Mouse (Mus musculus) left cerebral cortex, postnatal 4 days (tissue): ENCODE results near the gene Clip2. TPM values are rescaled to one million over a fixed set of nuclear protein-coding genes. Genes with fewer than 3 reads are reported as not detected.

Source experiments
- DNase-seq: peaks from one replicate; pipeline ENCODE4 v3.0.0-alpha.2; 2022
- intact Hi-C: fragments of 180-260 bp; cut with DNase I; formaldehyde crosslinking; loops from one replicate; pipeline ENCODE4 v1.15.1; 2025
- total RNA-seq, 2 experiments: library from RNA; stranded (reverse); gene quantifications; 2 replicates each; pipeline ENCODE4 v1.2.3; 2021

Gene Clip2
- 100 to 1,000 TPM; 172 to 179 TPM for total RNA-seq

GRCm38 (mm10) chr5:134552110-134552972 is at the start of gene Clip2:
TSS of gene Clip2 (minus strand) at chr5:134552434.
- intact Hi-C loops: no loop called here

DNA sequence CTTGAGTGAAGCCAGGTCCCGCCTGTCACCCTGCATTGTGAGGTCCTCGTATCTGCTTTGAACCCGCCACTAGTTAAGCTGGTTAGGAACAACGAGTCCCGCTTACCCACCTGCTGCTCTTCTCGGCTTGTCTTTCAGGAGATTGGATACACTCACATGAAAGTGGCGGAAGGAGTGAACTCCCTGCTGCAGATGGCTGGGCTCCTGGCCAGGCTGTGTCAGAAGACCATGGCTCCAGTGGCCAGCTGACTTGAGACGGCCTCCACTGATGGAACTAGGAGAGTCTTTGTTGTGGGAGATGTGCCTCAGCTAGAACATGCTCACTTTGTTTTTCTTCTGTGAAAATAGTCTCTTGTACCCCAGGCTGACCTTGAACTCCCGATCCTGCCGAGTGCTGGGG is 45.5 kb upstream of the Clip2 start:
- DNase-seq: peak; percentile 68

More at GRCm38 (mm10) chr5:134552110-134552972, at the start of gene Clip2:
- peak; percentile 100 for DNase-seq

DNA sequence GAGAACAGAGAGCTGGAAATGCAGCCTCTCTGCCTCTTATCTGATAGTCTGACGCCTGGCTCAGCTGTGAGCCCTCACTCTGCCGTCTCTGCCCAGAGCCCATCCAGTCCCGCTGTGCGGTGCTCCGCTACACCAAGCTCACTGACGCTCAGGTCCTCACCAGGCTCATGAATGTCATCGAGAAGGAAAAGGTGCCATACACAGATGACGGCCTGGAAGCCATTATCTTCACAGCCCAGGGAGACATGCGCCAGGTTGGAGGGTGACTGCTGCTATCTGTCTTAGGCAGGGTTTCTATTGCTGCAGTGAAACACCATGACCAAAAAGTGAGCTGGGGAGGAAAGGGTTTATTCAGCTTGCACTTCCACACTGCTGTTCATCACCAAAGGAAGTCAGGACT is 40.9 kb upstream of the Clip2 start:
- intact Hi-C loops: no loop called here
- no peak for DNase-seq

More for the DNA sequence above, 45.5 kb upstream of the Clip2 start:
- intact Hi-C loops: no loop called here

DNA sequence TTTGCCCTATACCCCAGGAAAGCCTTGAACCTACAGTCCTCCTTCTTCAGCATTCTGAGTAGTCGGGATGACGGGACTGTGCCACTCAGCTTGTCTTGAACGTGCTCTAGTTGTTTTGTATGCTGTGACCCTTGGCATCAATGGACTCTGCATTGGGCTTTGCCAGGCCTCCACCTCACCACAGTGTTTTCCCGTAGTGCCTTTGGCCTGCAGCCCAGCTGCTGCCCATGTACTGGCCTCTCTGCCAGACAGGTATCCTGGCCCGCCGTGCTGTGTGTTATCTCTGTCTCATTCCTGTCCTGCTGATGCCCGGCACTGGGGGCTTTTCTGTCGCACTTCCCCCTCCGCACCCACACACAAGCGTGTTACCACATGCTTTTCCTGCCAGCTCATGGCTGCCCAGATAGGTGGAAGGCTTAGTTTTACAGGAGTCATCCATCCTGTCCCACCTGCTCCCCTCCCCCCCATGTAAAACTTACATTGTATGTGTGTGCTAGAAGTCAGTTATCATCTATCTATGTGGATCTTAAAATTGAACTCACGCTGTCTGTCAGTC is 39.9 kb upstream of the Clip2 start:
- DNase-seq: peak; percentile 27
- intact Hi-C loops: no loop called here

- no peak for DNase-seq
- intact Hi-C loops: loop anchor here (10.0 kb wide), 1 partner anchor 195 kb away; no protein-coding TSS in a partner anchor
Measured at GRCm38 (mm10) chr5:134589900-134590299, 37.7 kb upstream of the Clip2 start.

DNA sequence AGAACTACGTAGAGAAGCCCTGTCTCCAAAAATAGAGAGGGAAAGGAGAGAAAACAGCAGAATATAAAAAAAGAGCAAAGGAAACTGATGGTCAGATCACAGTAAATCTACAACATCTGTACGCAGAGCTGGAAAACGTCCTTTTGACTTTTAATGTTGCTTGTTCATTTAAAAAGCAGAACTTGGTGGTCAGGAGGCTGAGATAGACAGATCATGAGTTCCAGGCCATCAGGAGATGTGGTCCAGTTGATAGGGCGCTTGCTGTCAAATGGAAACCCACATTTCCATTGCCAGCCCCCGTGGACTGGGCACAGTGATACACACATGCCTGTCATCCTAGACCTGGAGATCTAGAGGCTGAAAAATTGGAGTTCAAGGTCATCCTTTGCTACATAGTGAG is 32.6 kb upstream of the Clip2 start:
- no peak for DNase-seq
- intact Hi-C loops: loop anchor here (5.0 to 10.0 kb wide), 2 partner anchors 92 to 190 kb away; no protein-coding TSS in a partner anchor

- intact Hi-C loops: loop anchor here (5.0 to 10.0 kb wide), 2 partner anchors 92 to 189 kb away; no protein-coding TSS in a partner anchor
- no peak for DNase-seq
Measured at GRCm38 (mm10) chr5:134583884-134584213, 31.6 kb upstream of the Clip2 start.

- intact Hi-C loops: loop anchor here (5.0 to 10.0 kb wide), 2 partner anchors 91 to 188 kb away; no protein-coding TSS in a partner anchor
- no peak for DNase-seq
Measured at GRCm38 (mm10) chr5:134583006-134583883, 31.0 kb upstream of the Clip2 start.

- intact Hi-C loops: loop anchor here (5.0 to 10.0 kb wide), 2 partner anchors 90 to 188 kb away; no protein-coding TSS in a partner anchor
- peak; percentile 97 for DNase-seq
Measured at GRCm38 (mm10) chr5:134582221-134582907, 30.1 kb upstream of the Clip2 start.

DNA sequence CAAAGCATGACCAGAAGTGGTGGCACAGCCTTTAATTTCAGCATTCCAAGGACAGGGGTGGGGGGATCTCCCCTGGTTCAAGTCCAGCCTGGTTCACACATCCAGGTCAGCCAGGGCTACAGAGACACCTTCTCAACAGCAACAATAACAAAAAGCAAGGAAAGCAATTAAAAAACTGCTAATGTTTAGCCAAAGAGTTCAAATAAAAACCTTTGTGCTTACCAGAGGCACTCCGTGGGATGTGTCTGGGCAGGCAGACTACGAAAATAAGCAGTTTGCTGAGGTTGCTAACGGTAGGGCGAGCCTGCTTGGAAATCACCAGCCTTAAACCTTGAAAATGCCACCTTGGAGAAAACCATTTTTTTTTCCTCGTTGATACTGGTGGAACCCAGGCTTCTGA is 28.9 kb upstream of the Clip2 start, which contains the start of gene Rfc2:
Gene Rfc2, plus strand, starts transcription at position 221 of the 400 bp plus-strand sequence.
- DNase-seq: no peak
- intact Hi-C loops: loop anchor here (5.0 to 10.0 kb wide), 2 partner anchors 89 to 186 kb away; no protein-coding TSS in a partner anchor

- no peak for DNase-seq
- intact Hi-C loops: no loop called here
Measured at GRCm38 (mm10) chr5:134579135-134579534, 26.9 kb upstream of the Clip2 start.

DNA sequence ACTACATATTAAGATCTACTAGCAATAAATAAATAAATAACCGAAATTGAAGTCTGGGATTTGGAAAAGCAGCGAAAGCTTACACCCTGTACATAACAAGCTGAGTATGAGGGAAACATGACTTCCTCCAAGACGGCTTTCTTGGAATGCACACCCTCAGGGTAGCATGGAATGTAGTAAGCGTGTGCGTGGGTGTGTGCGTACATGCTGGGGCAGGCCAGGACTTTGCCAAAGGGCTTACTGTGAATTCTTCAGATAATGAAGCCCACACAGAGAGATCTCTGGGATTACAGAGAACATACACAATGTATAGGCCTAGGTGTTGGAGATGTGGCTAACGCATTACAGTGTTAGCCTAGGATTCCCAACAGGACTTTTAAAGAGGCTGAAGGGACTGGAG is 25.3 kb upstream of the Clip2 start:
- intact Hi-C loops: no loop called here
- no peak for DNase-seq

DNA sequence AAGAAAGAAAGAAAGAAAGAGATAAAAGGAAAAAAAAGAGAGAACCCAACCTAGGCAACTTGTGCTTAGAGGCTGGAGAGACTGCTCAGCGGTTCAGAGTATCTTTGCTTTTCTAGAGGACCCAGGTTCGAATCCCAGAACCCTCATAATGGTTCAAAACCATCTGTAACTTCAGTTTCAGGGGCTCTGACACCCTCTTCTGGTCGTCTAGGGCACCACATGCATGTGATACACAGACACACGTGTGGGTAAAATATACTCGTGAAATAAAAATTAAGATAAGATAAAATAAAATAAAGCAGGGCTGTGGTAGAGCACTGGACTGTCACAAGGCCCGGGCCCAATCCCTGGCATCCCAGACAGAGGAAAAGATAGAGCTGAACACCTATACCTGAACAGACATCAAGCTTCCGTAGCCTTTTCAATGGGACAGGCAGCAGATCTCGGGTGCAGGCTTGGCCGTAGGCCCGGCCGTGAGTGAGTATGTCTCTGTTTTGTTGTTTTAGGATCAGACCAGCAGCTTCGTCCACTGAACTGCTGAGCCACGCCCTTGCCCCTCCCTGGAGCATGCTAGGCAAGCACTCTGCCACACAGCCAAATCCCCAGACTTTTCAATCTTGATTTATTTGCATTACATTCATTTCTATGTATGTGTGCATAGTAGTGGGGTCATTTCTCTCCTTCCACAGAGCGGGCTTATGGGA is 24.4 kb upstream of the Clip2 start:
- DNase-seq: no peak
- intact Hi-C loops: no loop called here

- DNase-seq: no peak
- intact Hi-C loops: no loop called here
Measured at GRCm38 (mm10) chr5:134575833-134576232, 23.6 kb upstream of the Clip2 start.

GRCm38 (mm10) chr5:134572508-134573214 is 20.4 kb upstream of the Clip2 start:
- intact Hi-C loops: no loop called here
- no peak for DNase-seq

- peak; percentile 40 for DNase-seq
- intact Hi-C loops: no loop called here
Measured at GRCm38 (mm10) chr5:134571730-134572507, 19.7 kb upstream of the Clip2 start.

DNA sequence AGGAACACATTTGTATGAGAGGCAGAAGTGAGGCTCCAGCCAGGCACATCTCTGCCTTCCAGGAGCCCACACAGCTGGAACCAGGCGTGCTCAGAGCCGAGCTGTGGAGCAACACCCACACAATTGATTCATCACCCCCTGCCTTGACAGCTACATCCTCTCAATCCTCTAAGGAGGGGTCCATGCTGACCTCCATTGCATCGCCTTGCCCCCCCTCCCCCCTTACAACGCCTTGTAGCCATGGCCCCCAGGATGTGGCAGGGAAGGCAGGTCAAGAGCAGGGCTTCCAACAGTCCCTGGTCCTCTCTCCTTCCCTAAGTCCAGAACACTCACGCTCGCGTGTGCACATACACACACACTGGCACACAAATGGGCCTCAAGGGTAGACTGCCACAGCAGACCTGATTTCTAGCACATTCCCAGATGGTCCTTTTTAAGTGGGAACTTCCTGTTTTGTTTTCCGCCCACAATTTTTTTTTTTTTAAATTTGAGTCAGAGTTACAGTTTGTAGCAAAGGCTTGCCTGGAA is 16.8 kb upstream of the Clip2 start:
- DNase-seq: no peak
- intact Hi-C loops: no loop called here

GRCm38 (mm10) chr5:134568030-134568429 is 15.8 kb upstream of the Clip2 start:
- intact Hi-C loops: no loop called here

More at GRCm38 (mm10) chr5:134568030-134568429, 15.8 kb upstream of the Clip2 start:
- DNase-seq: no peak
